31 mouse cellular contexts compared by ENCODE assay signal in genomic region chr1:144280056-144280455, GRCm38 (mm10). TPM values are rescaled to one million over a fixed set of nuclear protein-coding genes. Genes with fewer than 3 reads are reported as not detected.
DNase-seq lines count a peak whose midpoint lies in the region; TF ChIP-seq lines count a peak whose summit lies in the region.
"Had no signal": no experiment of that assay in that cellular context is flagged by ENCODE, and none has a peak within 500 bp of the region (broad histone marks: within the 10 kb centered on the region; RNA-seq: fewer than 3 reads in every experiment).

No protein-coding gene starts in this region.

- no peak for TF ChIP-seq POLR2A in embryonic fibroblast, embryonic 13.5 days (IDR thresholded peaks at IDR 0.05; ENCODE audit: low read depth, low read length)

- H3K27ac ChIP-seq in embryonic fibroblast, embryonic 13.5 days (ENCODE audit: insufficient read depth, low read length): peak overlapping the region; percentile 65; the same call in 1 of the 2 replicates
- H3K27ac ChIP-seq: embryonic facial prominence, embryonic 12.5 days; embryonic facial prominence, embryonic 15.5 days; forebrain, embryonic 10.5 days; heart, adult 2 months; heart, embryonic 10.5 days; heart, embryonic 13.5 days; hindbrain, embryonic 14.5 days had no signal

- no peak for TF ChIP-seq CTCF in embryonic fibroblast, embryonic 13.5 days (IDR thresholded peaks at IDR 0.05; ENCODE audit: borderline replicate concordance, insufficient read depth, low read length)

- no peak overlapping the region for H3K4me3 ChIP-seq in embryonic fibroblast, embryonic 13.5 days (ENCODE audit: insufficient read depth, low read length)
- H3K4me3 ChIP-seq: embryonic facial prominence, embryonic 12.5 days; embryonic facial prominence, embryonic 15.5 days; erythroblast, embryonic 14.5 days; forebrain, embryonic 10.5 days; heart, adult 2 months; heart, embryonic 10.5 days; heart, embryonic 13.5 days had no signal

- H3K4me1 ChIP-seq in embryonic fibroblast, embryonic 13.5 days (ENCODE audit: control insufficient read depth, insufficient read depth, low read length): no peaks in the 10 kb centered on the region
- H3K4me1 ChIP-seq: embryonic facial prominence, embryonic 12.5 days; embryonic facial prominence, embryonic 15.5 days; forebrain, embryonic 10.5 days; heart, embryonic 10.5 days; heart, embryonic 13.5 days had no signal

- DNase-seq in kidney, adult 9 months: peak; percentile 39
- no peak for DNase-seq in kidney, postnatal 4 days
- peak; percentile 67 for DNase-seq in 3T3-L1 (ENCODE audit: low read depth, low spot score)
- DNase-seq in skeletal muscle tissue, adult 2 months (ENCODE audit: low read depth, low spot score): peak; percentile 3
- DNase-seq in layer of hippocampus, adult 9-10 months (ENCODE audit: low spot score): no peak
- DNase-seq in gastrocnemius, postnatal 4 days (ENCODE audit: low spot score in 2 of 2): no peak
- DNase-seq: adrenal gland, adult 2 months; adrenal gland, postnatal 14 days; cerebellum, adult 11 months; cerebellum, adult 2 months; cerebellum, adult 9-11 months; cerebellum, postnatal 25 days; forebrain, postnatal 0 days; gastrocnemius, postnatal 25 days; heart, adult 2 months; heart, postnatal 14 days; heart, postnatal 4 days had no signal

RNA-seq across cellular contexts. Expression of gene Rgs1, which starts 31.0 kb away (rescaled TPM):
- polyA plus RNA-seq in embryonic fibroblast, embryonic 13.5 days (2011; ENCODE audit: insufficient read length, low read depth, missing spikeins): 0.37 TPM in 1 of 2 replicates, not detected in the other
- not detected for total RNA-seq in gastrocnemius, postnatal 4 days (2021)
- total RNA-seq: ES-E14; forebrain, postnatal 0 days; gastrocnemius, adult 8-10 months; gastrocnemius, postnatal 25 days; heart, adult 2 months had no signal
- polyA plus RNA-seq: adrenal gland, adult 2 months; cerebellum, adult 2 months; forebrain, embryonic 10.5 days; forebrain, embryonic 14.5 days; forebrain, postnatal 0 days; heart, adult 2 months; heart, embryonic 10.5 days; heart, embryonic 13.5 days; hindbrain, embryonic 11.5 days; hindbrain, embryonic 14.5 days; intestine, embryonic 14.5 days; Patski had no signal

Comparison
In these comparisons a context has a peak if more than half of its experiments do, and no peak if none do; other contexts are left out.
1. DNase-seq: peak in kidney, adult 9 months (single experiment), 3T3-L1 (single experiment) and skeletal muscle tissue, adult 2 months (single experiment); none in kidney, postnatal 4 days (0 of 2), layer of hippocampus, adult 9-10 months (single experiment) and gastrocnemius, postnatal 4 days (0 of 2).